Mouse (Mus musculus) left cerebral cortex, postnatal 4 days (tissue): ENCODE results near the gene Dennd1a. TPM values are rescaled to one million over a fixed set of nuclear protein-coding genes. Genes with fewer than 3 reads are reported as not detected.

Experiments used
- DNase-seq: peaks from one replicate; pipeline ENCODE4 v3.0.0-alpha.2; 2022
- intact Hi-C: fragments of 180-260 bp; cut with DNase I; formaldehyde crosslinking; loops from one replicate; pipeline ENCODE4 v1.15.1; 2025
- microRNA-seq: library from miRNA; unstranded; fragments of <30 nt; microRNA quantifications from one replicate; pipeline ENCODE4 v1.2.0, GENCODE M21; 2022
- total RNA-seq, 2 experiments: library from RNA; stranded (reverse); gene quantifications; 2 replicates each; pipeline ENCODE4 v1.2.3; 2021

Dennd1a gene
- total RNA-seq, 2 experiments from 2014 or later = 70.7 to 75.7 TPM

- intact Hi-C loops = no loop called here
- DNase-seq = no peak
Measured at GRCm38 (mm10) chr2:37760633-37761032, 526.6 kb downstream of the Dennd1a start.

- no peak for DNase-seq
- intact Hi-C loops = no loop called here
Measured at GRCm38 (mm10) chr2:37758343-37759015, 528.7 kb downstream of the Dennd1a start.

- intact Hi-C loops = no loop called here
- no peak for DNase-seq
Measured at GRCm38 (mm10) chr2:37757784-37758183, 529.4 kb downstream of the Dennd1a start.

- intact Hi-C loops = no loop called here
- DNase-seq = no peak
Measured at GRCm38 (mm10) chr2:37757016-37757415, 530.2 kb downstream of the Dennd1a start.

GRCm38 (mm10) chr2:37756220-37756930 is 530.8 kb downstream of the Dennd1a start:
- peak; percentile 74 for DNase-seq
- intact Hi-C loops = no loop called here

GRCm38 (mm10) chr2:37751114-37751513 is 536.1 kb downstream of the Dennd1a start:
- no peak for DNase-seq
- intact Hi-C loops = no loop called here

- intact Hi-C loops = no loop called here
- no peak for DNase-seq
Measured at GRCm38 (mm10) chr2:37749323-37749722, 537.9 kb downstream of the Dennd1a start.

Small RNA genes within 50 kb of the gene (microRNA-seq; reads per million reads assigned to microRNA genes)
- not detected for gene Gm44455

Other genes with a start within 250 kb of the Dennd1a start
- gene Lhx2, start 51.9 kb upstream of the Dennd1a start, total RNA-seq = 100 to 1,000 TPM; 110 to 128 TPM
- gene Nek6, start 224.3 kb upstream of the Dennd1a start, total RNA-seq = 10 to 100 TPM; 29.0 to 33.7 TPM